Mouse (Mus musculus) A20 (cell line): Measurements from ENCODE around the gene Srsf2.
A peak's percentile ranks its signal among the peaks of the same experiment; 100 is the strongest.
"Not testable (repeated sequence)": the region's sequence is repeated elsewhere in the genome, so short reads cannot be mapped to it uniquely, and the experiment has no call there.

ENCODE experiments used
- DNase-seq: peaks from one replicate; pipeline ENCODE4 v3.0.0-alpha.2; 2011; ENCODE audit warnings: low read depth, low spot score

The Srsf2 gene

DNA sequence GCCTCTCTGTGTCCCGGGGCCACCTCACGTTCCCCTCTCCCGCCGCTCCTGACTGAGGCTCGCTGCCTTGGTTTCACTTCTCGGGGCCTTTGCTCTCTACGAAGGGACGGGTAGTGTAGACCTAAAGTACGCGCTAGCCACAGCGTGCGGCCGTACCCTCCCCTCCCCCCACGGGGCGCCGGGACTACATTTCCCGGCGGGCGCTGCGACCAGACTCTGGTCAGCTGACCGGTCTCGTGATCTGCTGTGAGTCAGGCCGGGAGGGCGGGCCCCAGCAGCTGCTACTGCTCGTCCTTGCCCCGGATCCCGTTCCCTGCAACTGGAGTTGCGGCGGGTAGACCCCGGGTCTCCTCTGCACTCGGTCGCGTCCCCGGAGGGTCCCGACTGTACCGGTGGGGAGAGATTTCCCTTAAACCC lies 626 bp upstream of the Srsf2 start:
- DNase-seq, result peak; percentile 96

DNA sequence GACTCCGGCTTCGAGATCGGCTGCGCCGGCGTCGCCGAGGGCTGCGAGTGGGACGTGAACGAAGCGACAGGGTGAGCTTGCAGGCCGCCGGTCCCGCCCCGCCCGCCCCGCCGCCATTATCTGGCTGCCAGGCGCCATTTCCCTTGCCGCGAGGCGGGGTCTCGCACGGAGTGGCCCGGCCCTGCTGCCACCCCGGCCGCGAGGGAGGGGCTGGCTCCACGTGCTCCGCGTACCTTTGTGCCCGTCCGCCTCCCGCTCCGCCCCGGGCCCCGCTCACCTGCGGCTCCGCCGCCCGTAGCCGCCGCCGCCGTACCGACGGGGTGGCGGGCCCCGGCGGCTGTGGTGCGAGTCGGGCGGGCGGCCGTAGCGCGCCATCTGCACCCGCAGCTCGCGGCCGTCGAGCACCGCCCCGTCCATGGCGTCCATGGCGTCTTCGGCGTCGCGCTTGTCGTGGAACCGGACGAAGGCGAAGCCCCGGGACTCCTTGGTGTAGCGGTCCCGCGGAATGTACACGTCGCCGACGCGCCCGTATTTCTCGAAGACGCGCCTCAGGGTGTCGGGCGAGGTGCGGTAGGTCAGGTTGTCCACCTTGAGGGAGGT lies 503 bp downstream of the Srsf2 start, which contains the start of gene Mfsd11:
Gene Mfsd11, plus strand, starts transcription at position 150 of the 600 bp plus-strand sequence.
- peak; percentile 66 for DNase-seq

DNA sequence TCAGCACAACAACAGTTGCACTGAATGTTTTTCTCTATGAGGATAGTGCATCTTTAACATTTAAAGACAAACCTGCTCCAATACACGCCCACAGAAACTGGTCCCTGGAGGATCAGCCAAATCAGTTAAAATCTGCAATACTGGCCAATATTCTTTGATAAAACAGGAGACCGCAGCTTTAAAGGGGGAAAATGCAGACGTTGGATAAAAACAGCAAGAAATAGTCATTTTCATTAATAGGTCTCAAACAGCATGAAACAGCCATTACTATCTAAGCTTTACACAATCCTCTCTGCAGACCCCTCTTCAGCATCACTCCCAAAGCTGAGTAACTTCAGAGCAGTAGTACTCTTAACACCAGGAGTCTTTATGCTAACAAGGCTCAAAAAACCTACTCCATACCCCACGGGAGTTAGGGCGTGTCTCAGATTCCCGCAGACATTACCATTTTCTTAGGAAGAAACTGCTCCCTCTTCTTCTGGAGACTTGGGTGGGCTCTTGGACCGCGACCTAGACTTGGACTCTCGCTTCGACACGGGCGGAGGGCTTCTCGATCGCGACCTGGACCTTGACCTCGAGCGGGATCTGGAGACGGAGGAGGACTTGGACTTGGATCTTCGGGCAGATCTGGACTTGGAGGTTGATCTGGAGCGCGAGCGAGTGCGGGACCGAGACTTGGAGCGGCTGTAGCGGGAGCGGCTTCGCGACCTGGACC lies 1.2 kb downstream of the Srsf2 start:
- peak; percentile 30 for DNase-seq

DNA sequence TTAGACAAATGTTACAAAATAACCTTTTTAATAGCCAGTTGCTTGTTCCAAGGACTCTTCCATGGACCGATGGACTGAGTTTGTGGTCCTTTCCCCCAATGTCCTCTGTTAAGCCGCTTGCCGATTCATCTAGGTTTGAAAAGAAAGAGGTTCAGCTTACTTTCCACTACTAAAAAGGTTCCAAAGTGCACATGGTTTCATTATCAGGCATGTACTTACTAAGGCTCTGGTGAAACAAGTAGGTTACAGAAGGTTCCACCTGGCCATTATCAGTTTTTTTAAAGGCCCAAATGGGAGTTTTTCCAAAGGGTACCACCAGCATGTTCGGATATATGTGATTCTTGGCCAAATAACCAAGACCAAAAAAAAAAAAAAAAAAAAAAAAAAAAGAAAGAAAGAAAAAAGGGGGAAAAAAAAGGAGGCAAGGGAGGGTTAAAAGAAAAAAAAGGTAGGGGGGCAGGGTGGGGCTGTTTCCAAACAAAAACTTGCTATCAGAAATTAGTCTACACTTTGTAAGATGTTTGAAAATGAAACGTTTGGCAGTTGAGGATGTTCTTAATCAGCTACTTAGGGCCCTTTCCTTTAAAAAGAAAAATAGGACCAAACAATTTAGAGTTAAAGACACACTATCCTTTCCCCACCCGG lies 1.9 kb downstream of the Srsf2 start:
- DNase-seq, result peak; percentile 35

DNA sequence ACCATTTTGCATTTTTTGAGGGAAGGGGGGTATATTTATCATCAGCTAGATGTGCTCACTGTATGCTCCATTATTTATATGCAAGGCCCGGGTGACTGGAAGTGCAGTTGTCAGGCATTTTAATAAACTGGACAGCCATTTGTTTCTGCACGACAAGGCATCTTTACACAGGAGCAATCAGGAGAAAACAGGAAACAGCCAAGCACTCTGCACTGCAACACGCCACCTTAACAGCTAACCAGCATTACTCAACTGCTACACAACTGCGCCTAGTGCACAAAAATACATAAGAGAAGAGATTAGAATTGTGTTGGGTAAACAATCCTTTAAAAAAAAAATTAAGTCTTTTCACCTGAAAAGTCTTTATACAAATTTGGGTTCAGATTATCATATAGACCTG lies 2.8 kb downstream of the Srsf2 start:
- DNase-seq, result peak; percentile 30

DNA sequence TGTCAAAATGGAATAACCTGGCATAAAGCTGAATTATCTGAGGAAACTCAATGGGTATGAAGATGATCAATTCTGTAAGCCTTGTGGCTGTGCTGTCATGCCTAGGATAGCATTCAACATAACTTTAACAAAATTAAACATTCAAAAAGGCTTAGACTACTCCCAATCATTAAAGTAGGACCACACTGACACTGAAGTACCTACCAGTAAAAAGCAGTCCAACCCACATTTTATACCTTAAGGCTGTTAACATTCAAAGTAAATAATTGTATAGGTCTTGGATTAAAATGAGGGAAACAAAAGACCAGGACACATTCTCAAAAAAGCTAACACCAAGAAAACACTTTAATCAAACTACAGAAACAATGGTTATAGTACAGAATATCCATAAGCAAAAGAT lies 3.3 kb downstream of the Srsf2 start:
- no peak for DNase-seq

DNA sequence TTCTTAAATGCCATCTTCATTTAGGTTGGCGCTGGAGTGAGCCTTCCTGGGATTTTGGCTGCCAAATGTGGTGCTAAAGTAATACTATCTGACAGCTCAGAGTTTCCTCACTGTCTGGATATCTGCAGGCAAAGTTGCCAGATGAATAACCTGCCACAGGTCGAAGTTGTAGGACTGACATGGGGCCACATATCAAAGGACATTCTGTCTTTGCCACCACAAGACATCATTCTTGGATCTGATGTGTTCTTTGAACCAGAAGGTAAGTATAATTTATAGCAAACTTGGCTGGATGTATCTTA lies 4.1 kb downstream of the Srsf2 start:
- not testable (repeated sequence) for DNase-seq

DNA sequence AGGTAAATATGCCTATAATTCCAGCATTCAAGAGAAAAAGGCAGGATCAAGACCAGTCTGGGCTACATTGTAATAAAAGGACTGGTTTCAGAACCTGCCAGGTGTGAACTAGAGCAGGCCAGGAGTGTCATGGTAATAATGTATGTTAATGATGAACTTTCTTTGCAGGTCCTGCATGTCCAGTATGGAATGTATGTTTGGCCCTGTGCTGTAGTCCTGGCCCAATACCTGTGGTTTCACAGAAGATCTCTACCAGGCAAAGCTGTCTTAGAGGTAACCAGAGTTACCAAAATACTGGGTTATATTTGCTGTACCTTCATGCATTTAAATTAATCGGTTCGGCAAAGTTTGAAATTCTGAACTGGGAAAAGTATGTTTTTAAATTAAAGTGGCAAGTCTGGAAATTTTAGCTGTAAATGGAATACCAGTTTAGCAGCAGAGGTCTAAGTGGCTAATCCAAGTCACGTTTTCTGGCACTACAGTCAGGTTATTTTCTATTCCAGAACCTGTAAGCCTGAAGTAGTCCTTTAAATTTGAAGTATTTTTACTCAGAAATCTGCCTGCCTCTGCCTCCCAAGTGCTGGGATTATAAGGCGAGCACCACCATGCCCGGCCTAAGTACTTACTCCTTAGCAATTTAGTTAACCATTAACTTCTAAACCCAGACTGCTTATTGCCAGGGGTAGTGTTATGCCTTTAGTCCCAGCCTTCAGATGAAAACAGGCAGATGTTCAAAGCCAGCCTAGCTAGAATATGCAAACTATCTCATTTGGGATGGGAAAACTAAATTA lies 4.6 kb downstream of the Srsf2 start:
- DNase-seq, result no peak

DNA sequence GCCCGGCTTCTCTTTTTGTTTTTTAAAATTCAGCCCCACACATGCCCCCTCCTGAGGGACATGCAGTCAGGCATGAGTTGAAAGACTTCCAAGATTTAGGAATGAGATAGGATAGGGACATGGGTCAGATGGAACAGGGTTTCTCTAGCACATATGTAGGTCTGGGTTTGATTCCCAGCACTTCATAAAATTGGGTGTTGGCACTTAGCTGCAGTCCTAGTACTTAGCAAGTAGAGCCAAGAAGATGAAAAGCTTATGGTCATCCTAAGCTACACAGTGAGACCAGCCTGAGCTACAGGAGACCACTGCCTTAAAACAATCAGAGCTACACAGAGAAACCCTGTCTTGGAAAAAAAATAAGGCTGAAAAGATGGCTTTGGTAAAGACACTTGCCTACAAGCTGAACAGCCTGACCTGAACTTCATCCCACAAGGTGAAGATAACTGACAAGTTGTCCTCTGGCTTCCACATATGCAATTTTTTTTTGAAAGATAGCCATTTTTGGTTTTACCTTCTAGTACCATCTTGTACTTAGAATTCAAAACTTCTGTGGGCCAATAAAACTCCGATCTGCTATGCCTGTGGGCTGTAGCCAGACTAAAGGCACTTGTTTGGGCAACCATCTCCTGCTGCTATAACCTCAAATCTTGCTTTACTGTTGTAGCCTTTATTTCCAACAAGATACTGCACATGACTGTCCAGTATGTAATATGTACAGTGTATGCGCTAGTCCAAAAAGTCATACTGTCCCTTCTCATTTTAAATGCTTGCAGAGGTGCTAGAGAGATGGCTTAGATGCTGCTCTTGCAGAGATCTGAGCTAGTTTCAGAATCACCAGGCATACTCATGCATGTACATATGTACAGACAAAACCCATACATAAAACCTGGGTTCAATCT lies 5.5 kb downstream of the Srsf2 start:
- DNase-seq, result peak; percentile 37

DNA sequence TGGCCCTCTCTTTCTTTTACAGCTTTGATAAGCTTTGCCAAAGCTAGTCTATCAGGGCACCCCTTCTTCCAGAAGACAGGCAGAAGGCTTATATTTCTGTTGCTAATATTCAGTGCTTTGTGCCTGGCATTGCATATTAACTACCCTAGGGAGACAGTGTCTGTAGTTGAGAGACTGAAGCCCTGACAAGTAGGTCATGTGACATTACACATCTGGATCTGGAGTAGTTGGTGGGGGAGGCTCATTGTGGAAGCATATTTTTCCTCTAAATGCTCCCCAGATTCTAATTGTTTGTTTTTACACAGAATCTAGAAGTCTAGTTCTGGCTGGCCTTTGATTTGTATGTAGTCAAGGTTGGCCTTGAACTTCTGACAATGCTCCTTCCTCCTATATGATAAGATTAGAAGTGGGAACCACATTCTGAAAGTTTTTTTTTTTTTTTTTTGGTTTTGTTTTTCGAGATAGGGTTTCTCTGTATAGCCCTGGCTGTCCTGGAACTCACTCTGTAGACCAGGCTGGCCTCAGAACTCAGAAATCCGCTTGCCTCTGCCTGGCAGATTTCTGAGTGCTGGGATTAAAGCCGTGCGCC lies 6.2 kb downstream of the Srsf2 start:
- peak; percentile 29 for DNase-seq

DNA sequence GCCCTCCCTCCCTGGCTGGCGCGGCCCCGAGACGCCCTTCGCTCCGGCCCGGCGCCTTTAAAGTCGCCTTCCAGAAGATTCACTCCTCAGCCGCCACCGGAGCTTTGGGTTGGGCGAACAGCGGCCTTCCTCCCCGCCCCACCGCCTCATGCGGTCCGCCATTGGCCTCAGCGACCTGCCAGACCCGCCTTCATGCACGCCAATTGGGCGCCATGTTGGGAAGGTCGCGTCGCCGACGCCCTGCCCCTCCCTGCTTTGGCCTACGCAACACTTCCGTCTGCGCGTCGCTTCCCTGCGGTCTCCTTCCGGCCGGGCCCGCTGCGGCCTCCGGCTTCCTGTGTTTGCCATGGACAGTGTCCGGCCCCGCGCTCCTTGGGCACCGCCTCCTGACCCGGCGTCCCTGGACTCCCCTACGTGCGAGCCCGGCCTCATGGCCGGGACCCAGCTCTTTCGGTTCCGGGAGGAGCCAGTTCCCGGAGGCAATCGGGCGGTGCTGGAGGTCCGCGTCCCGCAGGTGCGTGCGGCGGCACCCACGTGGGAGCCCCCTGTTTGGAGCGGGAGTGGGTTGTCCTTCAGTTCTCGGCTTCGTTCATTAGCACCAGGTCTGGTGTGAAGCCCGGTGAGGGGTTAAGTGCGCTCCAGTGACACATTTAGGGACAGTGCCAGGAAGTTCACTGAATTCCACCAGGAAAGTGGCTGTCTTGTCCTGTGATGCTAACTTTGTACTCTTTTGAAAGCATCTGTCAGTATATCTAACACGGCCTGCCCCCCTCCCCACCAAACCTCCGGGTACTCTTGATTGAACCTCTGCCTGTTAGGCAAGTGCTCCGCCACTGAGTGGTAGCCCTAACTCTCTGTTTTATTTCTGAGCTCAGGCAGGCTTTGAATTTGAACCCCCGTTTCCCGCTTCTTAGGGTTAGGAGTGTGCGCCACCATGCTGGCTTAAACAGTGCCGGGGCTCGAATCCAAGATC lies 9.3 kb downstream of the Srsf2 start, which contains the start of the genes Mettl23 and Jmjd6:
Gene Mettl23, plus strand, starts transcription at position 18 of the 973 bp plus-strand sequence.
Gene Jmjd6, minus strand, starts transcription at position 189 of the 973 bp plus-strand sequence.
- peak; percentile 99 for DNase-seq

DNA sequence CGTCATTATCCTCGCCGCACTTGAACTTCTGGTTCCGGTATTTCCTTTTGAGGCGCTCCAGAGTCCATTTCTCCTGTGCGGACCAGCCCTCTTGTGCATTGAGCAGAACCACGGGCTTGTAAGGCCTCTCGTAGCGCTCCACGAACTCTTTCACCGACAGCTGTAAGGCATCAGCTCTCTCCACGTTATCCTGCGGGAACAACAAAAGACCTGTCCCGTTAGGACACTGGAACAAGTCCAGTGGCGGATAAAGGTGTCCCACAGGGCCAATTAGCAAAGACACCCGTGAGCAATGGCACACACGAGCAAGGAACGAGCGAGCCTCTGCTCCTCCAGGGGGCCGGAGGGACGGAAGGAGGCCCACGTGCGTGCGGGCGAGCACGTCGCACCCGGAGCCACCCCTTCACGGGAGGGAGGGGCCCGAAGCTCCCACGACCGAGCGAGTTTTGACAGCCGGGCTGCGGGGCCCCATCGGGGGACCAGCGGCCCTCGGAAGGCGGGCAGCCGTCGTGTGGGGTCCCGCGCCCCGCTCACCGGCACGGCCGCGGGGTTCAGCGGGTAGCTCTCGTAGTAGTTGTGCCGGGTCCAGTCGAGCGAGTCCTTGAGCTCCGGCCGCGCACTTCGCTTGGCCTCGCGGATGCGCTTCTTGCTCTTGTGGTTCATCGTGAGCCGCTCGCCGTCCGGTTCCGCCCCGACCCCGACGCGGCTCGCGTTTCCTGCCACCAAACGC lies 10.2 kb downstream of the Srsf2 start:
- DNase-seq, result peak; percentile 84

DNA sequence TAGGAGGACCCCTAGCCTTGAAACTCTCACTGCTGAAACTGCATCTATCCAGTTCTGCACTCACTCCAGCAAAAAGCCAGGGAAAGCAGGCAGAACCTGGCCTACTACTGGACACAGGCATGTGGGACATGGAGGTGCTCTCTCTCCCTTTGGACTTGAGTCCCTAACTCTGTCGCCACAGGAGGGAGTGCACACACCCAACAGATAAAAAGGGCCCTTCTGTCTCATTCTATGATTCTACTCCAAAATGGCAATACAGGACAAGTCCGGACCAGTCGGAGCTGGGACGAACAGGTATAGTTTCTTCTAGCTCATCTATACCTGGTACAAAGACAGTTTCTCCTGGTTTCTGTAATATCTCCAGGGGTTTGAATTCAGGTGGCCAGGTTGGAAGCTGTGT lies 12.1 kb downstream of the Srsf2 start:
- DNase-seq, result no peak

DNA sequence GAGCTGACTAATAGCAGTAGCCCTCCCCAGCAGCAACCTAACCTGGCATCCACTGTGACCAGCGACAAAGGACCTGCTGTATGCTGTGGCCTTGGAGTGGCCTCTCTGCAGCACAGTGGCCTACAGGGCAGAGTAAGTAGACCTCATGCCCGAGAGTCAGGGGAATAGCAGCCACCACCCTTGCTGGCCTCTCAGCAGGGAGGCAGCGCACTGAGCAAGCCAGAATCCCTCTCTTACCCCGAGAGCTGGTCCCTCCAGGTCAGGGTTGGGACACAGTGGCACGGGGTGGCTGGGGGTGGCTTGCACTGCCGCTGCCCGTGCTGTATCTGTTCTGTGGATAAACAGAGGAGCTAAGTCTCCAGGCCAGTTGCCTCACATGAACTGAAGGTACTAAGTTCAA lies 13.3 kb downstream of the Srsf2 start:
- DNase-seq, result no peak

DNA sequence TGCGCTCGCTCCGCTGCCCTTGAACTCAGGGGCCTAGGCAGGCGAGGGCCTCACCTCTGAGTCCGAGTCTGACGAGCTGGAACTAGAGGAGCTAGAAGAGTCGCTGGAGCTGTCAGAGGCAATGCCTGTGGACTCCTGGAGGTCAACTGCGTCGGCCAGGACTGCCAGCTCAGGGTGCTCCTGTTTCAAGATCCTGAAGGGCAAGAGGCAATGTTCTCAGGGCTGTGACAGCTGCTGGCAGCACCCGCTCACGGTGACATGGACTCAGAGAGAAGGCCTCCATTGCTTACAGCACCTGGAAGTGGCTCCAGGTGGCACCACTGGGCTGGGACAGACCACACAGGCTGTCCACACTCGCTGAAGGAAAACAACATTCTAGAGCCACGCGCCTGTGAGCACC lies 14.0 kb downstream of the Srsf2 start:
- DNase-seq, result no peak

DNA sequence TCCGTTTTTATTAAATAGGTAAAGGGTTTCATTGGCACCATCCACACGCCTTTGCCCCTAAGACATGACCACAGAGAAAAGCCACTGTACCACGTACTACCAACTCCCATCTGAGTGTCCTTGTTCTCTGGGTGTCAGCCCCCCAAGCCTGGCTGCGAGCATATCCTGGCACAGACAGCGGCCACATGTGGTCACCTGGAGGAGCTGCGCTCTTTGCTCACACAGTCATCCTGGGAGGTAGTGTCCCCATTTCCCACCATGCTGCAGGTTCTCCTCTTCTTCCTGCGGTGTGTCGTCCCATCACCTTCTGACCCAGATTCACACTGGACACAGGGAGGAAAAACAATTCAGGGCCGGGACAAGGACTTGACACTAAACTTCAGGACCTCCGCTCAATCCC lies 15.5 kb downstream of the Srsf2 start:
- DNase-seq, result no peak

DNA sequence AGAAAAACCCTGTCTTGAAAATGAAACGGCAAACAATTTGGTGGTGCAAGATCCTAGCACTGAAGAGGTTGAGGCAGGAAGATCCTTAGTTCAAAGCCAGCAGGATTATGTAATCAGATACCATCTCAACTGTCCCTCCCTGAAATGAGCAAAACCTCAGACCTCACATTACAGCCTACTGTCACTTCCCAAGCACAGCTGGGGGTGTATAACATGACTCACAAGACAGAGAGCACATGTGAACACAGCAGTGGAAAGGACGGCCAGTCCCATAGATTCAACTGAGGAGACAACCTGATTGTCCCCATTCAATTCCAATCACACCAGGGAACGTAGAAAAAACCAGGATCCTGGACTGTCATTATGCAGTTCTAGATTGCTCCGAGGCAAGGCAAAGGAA lies 16.6 kb downstream of the Srsf2 start:
- DNase-seq, result no peak

DNA sequence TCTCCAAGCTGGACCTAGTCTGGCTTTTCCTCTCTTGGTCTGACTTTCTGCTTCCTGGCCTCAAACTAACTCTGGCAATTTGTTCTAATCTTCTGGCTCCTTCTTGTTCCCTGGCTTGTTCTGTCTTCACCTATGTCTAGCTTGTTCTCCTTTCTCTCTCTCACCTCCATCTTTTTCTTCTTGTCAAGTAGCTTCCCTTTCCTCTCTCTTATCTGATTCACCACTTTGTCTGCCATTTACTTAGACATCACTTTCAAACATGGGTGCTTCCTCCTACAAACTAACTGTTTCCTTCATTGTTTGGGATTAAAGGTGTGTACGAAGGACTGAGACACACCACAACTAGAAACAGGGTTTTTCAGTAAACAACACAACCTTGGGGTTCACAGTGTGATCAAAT lies 17.9 kb downstream of the Srsf2 start:
- DNase-seq, result no peak

DNA sequence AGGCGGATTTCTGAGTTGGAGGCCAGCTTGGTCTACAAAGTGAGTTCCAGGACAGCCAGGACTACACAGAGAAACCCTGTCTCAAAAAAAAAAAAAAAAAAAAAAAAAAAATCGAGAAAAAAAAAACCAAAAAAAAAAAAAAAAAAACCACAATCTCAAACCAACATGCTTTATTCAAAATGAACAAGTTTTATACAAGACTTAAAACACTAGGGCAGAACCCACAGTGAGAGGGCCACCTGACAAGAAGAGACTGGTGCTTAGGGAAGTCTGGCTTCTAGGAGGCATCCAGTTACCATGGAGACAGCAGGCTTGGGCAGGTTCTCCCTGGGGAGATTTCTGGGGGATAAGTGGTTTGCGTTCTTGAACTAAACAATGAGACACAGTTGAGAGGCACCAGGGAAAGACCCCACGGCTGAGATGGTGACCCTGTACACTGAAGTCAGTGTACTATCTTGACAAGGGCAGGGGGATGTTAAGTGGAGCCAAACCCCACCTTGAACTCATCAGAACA lies 20.7 kb downstream of the Srsf2 start:
- DNase-seq, result no peak
